Mouse (Mus musculus) ovary, adult 18-20 months (tissue): ENCODE measurements at regions not wholly inside any gene's neighbourhood (a gene's known extent, or its start where the extent isn't known, plus 50 kb on each side); places are given as distances from the start of the nearest gene placed in this dataset.
A peak's percentile ranks its signal among the peaks of the same experiment; 100 is the strongest.

Experiments
- DNase-seq: peaks from one replicate; pipeline ENCODE4 v3.0.0; 2022; ENCODE audit warnings: low spot score, mixed read lengths

DNA sequence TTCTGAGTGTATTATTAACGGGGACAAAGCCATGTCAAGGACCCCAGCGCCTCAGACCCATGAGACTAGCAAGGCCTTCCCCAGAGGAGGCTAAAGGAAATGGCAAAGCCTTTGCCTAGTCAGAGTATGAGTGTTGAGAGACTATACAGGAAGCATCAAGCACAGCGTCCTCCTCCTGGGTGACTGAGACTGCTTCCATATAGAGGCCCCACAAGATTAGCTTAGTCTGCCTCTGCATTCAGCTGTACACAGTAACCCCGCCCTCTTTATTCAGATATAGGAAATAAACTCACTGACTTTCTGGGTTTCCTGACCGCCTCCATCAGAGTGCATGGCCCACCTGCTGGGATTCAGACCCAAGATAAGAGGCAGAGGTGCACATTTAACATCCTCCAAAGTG lies 192.8 kb upstream of the Hes1 start:
- no peak for DNase-seq

- no peak for DNase-seq
Measured at GRCm38 (mm10) chr16:29876196-29876595, 188.0 kb upstream of the Hes1 start.

DNA sequence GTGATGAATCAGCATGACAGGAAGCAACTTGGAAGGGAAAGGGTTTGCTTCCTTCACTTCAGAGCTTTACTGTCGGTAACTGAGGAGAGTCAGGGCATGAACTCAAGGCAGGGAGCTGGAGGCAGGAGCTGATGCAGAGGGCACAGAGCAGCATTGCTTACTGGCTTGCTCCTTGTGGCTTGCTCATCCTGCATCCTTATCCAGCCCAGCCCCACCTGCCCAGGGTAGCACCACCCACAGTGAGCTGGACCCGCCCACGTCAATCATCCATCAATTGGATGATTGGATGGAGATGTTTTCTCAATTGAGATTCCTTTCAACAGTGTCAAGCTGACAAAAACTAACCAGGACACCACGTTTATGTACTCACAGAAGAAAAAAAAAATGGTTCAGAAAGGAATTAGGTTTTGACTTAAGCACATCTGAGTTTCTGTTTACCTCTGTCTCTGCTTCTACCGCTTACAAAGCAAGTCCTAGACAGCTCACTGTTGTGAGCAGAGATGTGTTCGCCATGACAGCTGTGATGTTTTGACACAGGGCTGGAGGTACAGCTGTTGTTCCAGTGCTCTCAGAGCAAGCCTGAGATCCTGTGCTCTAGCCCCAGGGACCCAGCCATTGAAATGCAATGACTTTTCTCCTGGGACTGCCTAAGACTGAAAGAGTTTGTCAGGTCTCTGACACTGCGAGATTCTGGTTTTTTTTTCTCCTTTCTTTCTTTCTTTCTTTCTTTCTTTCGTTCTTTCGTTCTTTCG lies 186.6 kb upstream of the Hes1 start:
- no peak for DNase-seq

- DNase-seq, result no peak
Measured at GRCm38 (mm10) chr16:29879665-29880064, 184.5 kb upstream of the Hes1 start.

GRCm38 (mm10) chr16:29881497-29881896 lies 182.7 kb upstream of the Hes1 start:
- no peak for DNase-seq

DNA sequence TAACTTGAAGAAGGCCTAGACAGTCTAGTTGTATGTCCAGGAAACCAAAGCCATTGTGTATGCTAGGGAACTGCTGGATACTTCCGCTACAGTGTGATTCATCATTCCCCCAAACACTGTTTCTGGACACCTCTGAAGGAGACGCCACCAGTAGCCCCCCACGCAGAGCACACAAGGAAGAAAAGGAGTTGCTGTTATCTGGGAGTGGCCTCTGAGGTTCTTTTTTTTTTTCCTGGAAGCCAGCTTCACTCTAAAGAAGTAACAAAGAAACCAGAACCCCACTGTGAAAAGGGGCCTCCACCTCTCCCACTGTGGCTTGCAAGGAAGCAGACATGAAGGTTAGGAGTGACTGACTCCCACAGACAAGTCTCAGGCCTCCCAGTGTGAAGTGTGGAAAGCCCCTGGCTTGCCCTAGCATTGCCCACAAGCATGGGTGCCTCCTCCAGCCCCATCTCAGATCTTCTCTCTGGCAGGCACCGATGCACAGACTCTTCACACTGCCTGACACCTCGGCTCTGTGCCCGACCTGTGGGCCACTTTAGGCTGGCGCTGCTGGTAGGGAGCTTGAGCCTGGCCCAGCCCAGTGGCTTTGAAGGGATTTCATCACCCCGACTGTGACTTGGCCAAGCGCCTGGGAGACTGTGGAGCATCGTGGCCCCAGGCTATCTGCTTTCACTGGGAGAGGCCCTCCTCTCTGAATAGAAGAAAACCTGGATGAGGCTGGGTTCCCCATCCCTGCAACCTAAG lies 181.8 kb upstream of the Hes1 start:
- peak; percentile 54 for DNase-seq

GRCm38 (mm10) chr16:29883252-29883992 lies 180.8 kb upstream of the Hes1 start:
- no peak for DNase-seq

DNA sequence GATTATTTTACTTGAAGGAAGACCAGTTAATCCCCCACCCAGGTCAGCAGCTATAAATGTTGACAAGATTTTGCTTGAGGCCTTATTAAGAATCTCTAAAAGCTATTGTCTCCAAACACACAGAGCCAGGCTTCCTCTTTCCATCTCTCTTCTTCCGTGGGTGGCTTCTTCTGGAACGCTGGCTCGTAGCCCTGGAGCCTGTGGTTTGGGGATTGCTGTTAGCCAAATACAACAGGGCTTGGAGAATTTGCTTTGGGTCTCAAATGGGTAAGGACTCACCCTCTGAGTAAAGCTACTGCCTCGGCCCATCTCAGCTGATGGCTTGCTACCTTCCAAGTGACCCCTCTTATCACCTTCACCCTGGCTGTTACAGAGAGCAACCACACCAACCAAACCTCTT lies 179.3 kb upstream of the Hes1 start:
- DNase-seq, result no peak

DNA sequence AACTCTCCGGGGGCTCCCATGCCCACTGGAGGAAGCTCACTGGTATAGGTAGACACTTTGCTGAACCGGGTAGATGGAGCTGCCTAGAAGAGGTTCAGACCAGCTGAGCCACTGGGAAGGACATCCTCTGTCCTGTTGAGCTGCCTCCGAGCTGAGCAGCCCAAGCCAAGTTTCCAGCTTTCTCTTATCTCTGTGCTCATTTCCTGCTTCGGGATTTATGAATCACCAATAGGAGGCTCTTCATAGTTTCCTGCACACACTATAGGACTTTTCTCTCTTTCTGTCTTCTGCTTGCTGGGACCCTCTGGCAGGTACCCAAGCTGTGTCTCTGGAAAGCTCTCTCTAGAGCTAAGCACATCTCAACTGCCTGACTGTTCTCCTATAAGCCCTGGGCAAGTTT lies 177.4 kb upstream of the Hes1 start:
- DNase-seq, result no peak

DNA sequence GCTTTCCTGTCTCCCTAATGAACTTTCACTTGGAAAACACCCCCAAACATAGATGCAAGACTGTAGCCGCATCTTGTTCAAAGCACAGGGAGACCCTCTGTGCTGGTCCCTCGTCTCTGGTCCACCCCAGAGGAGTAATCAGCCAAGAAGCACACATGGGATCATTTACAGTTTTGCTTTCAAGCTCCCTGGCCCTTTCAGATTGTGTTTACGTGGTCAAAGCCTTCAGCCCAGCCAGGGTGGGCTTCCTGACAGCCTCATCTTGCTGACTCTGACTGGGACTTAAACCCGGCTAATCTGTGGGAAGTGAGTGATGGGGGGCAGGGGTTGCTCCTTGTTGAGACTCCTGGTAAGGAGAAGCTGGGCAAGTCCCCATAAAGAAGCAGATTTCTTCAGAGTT lies 174.8 kb upstream of the Hes1 start:
- DNase-seq, result no peak

DNA sequence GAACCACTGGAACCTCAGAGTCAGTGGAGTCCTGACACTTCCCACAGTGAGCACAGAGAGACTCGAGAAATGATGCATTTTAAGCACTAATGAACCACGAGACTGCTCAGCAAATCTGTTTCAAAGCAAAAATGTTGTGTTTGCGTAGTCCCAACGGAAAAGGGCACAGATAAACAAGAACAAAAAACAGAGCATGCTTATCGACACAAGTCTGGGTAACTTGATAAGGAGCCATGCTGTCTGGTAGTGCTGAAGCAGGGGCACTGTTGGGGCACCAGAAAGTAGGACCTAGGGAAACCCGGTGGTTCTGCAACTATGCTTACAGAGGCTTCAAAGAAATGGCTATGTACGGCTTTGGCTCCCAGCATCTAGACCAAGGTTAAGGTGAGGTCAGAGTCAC lies 172.7 kb upstream of the Hes1 start:
- DNase-seq, result no peak

DNA sequence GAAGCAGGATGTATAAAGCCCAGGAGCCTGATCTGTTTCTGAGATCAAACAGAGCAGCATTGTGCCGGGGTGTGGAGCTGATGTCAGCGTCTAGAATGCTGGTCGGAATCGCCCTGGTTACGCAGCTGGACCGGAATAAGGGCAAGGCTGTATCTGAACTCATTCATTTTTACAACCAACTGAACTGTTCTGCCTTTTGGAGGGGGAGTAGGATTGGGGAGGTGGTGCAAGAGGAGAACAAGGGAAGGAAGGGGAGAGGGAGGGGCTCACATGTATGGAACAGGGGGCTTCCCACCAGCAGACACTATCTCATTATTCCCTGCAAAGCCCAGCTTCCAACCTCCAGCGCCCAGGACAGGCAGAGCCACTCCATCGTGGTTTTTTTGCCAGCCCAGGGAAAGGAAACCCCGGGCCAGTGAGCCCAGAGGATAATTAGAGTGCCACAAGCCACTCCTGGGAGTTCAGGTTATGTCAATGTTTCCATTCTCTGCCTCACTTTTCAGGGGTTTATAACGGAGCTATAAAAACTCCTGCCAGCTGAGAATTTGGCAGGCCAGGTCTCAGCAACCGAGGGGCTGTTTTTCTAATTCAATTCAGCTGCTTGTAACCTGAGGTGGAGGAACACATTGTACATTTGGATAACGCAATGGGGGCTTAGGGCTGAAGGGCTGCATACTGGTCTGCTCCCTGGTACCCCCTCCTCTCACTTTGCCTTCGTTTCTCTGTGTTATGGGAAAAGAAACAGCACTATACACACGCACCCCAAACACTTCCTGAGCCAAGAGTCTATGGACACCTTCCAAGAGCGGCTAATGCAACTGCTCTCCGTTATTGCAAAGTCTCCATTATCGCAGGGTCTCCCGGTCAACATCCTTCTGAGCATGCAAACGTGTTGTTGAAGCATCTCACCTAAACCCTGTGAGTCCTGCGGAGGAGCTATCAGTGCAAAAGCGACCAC lies 170.0 kb upstream of the Hes1 start:
- no peak for DNase-seq

DNA sequence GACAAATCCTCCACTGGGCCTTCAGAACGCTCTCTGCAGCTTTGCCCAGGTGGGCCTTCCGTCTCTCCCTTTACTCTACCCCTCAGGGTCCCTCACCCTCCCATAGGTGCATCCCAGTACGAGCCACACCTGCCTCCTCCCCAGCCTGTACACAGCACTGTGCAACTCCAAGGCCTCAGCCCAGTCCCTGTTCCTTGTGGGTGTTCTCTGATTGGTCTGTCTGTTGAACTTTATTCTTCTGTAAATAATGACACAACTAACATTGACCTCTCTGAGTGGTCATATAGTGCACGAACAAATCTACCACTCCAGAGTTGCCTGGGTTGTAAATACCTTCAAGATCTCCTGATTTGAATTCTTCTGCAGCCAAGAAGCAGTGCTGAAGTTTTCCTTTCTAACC lies 167.8 kb upstream of the Hes1 start:
- no peak for DNase-seq

DNA sequence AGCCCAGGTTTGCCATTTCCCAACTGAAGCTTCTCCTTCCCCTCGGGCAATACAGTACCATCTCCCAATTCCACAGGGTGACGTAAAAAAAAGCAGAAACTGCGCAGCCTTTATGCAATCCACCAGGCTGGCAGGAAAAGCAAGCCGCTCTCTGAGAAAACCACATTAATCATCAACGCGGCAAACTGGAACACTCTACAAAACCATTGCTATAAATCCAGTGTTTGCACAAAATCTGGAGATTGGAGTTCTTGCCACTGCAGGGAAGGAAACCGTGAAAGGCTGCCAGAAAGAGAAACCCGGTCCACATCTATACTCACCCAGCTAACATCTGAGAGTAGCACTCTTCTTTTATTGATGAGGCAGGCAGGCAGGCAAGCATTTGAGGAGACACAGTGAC lies 160.7 kb upstream of the Hes1 start:
- no peak for DNase-seq

DNA sequence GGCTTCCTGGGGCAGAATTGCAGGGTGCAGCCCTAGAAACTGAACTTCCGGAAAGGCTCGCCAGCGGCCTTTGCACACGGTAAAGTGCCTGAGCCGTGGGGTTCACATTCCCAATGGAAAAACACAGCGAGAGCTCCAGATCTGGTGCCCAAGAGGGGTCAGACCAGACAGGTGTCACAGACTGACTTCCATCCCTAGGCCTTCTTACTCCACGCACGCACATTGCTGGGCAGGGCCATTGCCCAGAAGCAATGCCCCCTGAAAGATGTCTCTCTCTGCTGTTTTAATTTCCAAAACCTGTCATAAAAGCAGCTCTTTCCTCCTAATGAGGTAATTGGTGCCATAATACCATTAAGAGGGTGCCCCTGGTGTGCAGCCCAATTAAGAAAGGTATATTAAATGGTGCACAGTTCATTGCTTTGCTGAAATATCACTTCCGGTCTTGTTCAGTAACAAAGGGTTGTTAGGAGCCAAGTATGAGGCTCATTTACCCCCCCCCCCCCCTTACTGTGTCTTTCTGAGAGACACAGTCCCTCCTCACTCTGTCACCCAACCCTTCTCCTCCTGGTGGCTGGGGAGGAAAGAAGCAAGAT lies 159.9 kb upstream of the Hes1 start:
- no peak for DNase-seq

DNA sequence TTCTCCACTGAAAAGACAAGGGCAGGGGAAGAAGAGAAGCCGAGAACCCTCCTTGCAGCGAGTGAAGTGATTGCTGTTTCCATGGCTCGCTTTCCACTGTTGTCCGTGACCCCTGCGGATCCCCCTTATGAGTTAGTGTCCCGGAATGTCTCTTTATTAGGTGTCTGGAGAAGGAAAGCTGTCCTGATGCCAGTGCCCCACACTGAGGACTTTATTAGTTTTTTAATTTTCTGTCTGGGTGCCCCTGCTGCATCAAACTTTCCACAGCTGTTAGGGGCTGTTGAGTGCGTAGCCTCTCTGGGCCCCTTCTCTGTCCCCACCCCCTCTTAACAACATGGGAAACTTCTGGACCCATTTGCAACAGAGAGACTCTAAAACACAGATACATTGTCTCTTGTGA lies 156.9 kb upstream of the Hes1 start:
- no peak for DNase-seq

- no peak for DNase-seq
Measured at GRCm38 (mm10) chr16:29908031-29908430, 156.2 kb upstream of the Hes1 start.

- DNase-seq, result no peak
Measured at GRCm38 (mm10) chr16:29909923-29910465, 154.2 kb upstream of the Hes1 start.

- DNase-seq, result no peak
Measured at GRCm38 (mm10) chr16:29911164-29911571, 153.0 kb upstream of the Hes1 start.

GRCm38 (mm10) chr16:29913357-29914010 lies 150.7 kb upstream of the Hes1 start:
- DNase-seq, result no peak

DNA sequence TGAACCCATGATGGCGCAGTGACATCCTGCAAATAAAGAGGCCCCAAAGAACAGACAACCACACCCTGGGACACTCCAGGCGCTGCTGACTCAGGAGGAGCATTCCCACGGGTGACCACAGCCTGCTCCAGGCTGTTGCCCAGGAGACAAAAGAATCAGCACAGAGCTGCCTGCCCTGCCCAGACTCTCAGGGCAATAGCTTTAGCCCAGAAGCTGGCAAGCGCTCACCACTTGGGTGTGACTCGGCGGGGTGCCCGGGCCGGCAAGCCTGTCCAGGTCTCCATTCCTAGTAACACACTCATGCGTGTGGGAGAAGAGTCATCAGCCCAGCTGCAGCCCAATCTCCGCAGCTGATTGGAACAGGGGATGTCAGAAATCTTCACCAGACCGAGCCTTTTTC lies 148.8 kb upstream of the Hes1 start:
- peak; percentile 78 for DNase-seq
